In the genomic region with DNA sequence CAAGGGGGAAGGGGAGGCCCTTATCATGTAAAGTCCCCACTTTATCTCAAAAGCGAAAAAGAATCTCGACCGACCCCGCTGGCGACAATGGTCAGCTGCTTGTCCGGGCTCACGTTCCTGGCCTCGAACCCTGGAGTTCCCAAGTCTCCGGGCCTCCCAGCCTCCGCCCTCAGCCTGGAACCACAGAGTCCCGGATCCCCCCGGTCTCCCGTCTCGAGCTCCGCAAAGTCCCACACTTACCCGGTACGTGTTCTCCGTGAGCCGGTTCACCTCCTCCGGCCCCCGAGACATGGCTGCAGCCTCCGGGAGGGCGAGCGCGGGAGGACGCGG, we compare ENCODE assay signal across 8 mouse cellular contexts. TPM values are rescaled to one million over a fixed set of nuclear protein-coding genes. Genes with fewer than 3 reads are reported as not detected.
DNase-seq lines count a peak whose midpoint lies in the region; ATAC-seq and TF ChIP-seq lines count a peak whose summit lies in the region.

No protein-coding gene starts in this region.

- H3K4me2 ChIP-seq in embryonic facial prominence, embryonic 14.5 days (ENCODE audit: low read depth, low read length), result peak overlapping the region; percentile 90
- peak overlapping the region; percentile 99 for H3K4me2 ChIP-seq in hindbrain, postnatal 0 days (ENCODE audit: low read depth, low read length)

- H3K9me3 ChIP-seq in embryonic facial prominence, embryonic 14.5 days (ENCODE audit: control insufficient read depth, low read length), result no peaks in the 10 kb centered on the region
- no peaks in the 10 kb centered on the region for H3K9me3 ChIP-seq in hindbrain, postnatal 0 days (ENCODE audit: low read length)

- TF ChIP-seq POLR2A in lung, adult 2 months (IDR thresholded peaks at IDR 0.05; ENCODE audit: borderline replicate concordance, extremely low read depth, low read depth, low read length), result no peak

- H3K27me3 ChIP-seq in embryonic facial prominence, embryonic 14.5 days (replicated peaks; ENCODE audit: control insufficient read depth, insufficient read depth, low read length), result 0 out of 2 replicates have a peak, but pooled peaks cover 4% of the 10 kb centered on the region
- H3K27me3 ChIP-seq in hindbrain, postnatal 0 days (ENCODE audit: insufficient read depth, low read length), result peaks cover 12% of the 10 kb centered on the region

- no peak for TF ChIP-seq CTCF in lung, adult 2 months (IDR thresholded peaks at IDR 0.05; ENCODE audit: insufficient read depth, low read length)
- no peak for TF ChIP-seq CTCF in hindbrain, postnatal 0 days (IDR thresholded peaks at IDR 0.05; ENCODE audit: low read depth)

- under 1% methylated on average over 27 of the region's 27 CpGs for WGBS in lung, adult 2 months
- 0% methylated on average over 19 of the region's 27 CpGs for WGBS in embryonic facial prominence, embryonic 14.5 days
- WGBS in hindbrain, postnatal 0 days, result under 1% methylated on average over 27 of the region's 27 CpGs

- peak overlapping the region; percentile 59; the same call in 1 of the 2 replicates for H3K27ac ChIP-seq in embryonic facial prominence, embryonic 14.5 days (replicated peaks; ENCODE audit: low read depth, low read length)
- H3K27ac ChIP-seq in hindbrain, postnatal 0 days, result 0 out of 2 replicates have a peak overlapping the region, but pooled peaks have one; percentile 0

- ATAC-seq in embryonic facial prominence, embryonic 14.5 days (ENCODE audit: low read depth), result no peak
- no peak for ATAC-seq in hindbrain, postnatal 0 days

- peak overlapping the region; percentile 72 for H3K4me3 ChIP-seq in lung, adult 2 months (replicated peaks; ENCODE audit: extremely low read depth, low read depth, low read length)
- peak overlapping the region; percentile 62 for H3K4me3 ChIP-seq in embryonic facial prominence, embryonic 14.5 days (ENCODE audit: low read depth, low read length)
- H3K4me3 ChIP-seq in hindbrain, postnatal 0 days (ENCODE audit: low read length), result peak overlapping the region; percentile 56

- peaks cover 4% of the 10 kb centered on the region; the same call in 1 of the 2 replicates for H3K4me1 ChIP-seq in lung, adult 2 months (ENCODE audit: control insufficient read depth, insufficient read depth, low read length)
- peaks cover 7% of the 10 kb centered on the region for H3K4me1 ChIP-seq in embryonic facial prominence, embryonic 14.5 days (ENCODE audit: control insufficient read depth, insufficient read depth, low read length)
- H3K4me1 ChIP-seq in hindbrain, postnatal 0 days (ENCODE audit: insufficient read depth, low read length), result peaks cover 14% of the 10 kb centered on the region

- DNase-seq in lung, adult 2 months, result no peak
- DNase-seq in lung, postnatal 36 days, result no peak
- DNase-seq in embryonic facial prominence, embryonic 14.5 days (ENCODE audit: low spot score), result no peak
- DNase-seq in hindbrain, postnatal 0 days (ENCODE audit: low spot score), result no peak
- peak; percentile 4 for DNase-seq in naive thymus-derived CD4-positive, alpha-beta T cell, adult 2 months (ENCODE audit: low read depth)
- no peak for DNase-seq in retina, embryonic 14.5 days (ENCODE audit: low spot score)
- DNase-seq in kidney, adult 9 months, result no peak
- no peak for DNase-seq in ovary, adult 18-20 months (ENCODE audit: low spot score)

- no peaks in the 10 kb centered on the region for H3K36me3 ChIP-seq in embryonic facial prominence, embryonic 14.5 days (ENCODE audit: control insufficient read depth, insufficient read depth, low read length)
- no peaks in the 10 kb centered on the region for H3K36me3 ChIP-seq in hindbrain, postnatal 0 days (ENCODE audit: insufficient read depth, low read length)

- peak overlapping the region; percentile 62 for H3K9ac ChIP-seq in embryonic facial prominence, embryonic 14.5 days (ENCODE audit: low read depth, low read length)
- peak overlapping the region; percentile 10 for H3K9ac ChIP-seq in hindbrain, postnatal 0 days (replicated peaks; ENCODE audit: low read length)

RNA-seq across cellular contexts. Expression of a gene that starts 0.4 kb away (rescaled TPM):
- polyA plus RNA-seq in lung, adult 2 months (2012; rRNA removed), result 20.4 and 22.6 TPM in 2 replicates
- 10.6 and 10.8 TPM in 2 replicates for polyA plus RNA-seq in embryonic facial prominence, embryonic 14.5 days (2014; fragmentation: Nextera tagmentation; extraction: Ambion mirVana)
- total RNA-seq in hindbrain, postnatal 0 days (2014; rRNA removed), result 0.63 and 1.3 TPM in 2 replicates
- 1.8 and 1.9 TPM in 2 replicates for polyA plus RNA-seq in hindbrain, postnatal 0 days (2015; fragmentation: Nextera tagmentation; extraction: Ambion mirVana)
